Mouse (Mus musculus): ENCODE measurements around the gene Wnt2b.

Gene Wnt2b

DNA sequence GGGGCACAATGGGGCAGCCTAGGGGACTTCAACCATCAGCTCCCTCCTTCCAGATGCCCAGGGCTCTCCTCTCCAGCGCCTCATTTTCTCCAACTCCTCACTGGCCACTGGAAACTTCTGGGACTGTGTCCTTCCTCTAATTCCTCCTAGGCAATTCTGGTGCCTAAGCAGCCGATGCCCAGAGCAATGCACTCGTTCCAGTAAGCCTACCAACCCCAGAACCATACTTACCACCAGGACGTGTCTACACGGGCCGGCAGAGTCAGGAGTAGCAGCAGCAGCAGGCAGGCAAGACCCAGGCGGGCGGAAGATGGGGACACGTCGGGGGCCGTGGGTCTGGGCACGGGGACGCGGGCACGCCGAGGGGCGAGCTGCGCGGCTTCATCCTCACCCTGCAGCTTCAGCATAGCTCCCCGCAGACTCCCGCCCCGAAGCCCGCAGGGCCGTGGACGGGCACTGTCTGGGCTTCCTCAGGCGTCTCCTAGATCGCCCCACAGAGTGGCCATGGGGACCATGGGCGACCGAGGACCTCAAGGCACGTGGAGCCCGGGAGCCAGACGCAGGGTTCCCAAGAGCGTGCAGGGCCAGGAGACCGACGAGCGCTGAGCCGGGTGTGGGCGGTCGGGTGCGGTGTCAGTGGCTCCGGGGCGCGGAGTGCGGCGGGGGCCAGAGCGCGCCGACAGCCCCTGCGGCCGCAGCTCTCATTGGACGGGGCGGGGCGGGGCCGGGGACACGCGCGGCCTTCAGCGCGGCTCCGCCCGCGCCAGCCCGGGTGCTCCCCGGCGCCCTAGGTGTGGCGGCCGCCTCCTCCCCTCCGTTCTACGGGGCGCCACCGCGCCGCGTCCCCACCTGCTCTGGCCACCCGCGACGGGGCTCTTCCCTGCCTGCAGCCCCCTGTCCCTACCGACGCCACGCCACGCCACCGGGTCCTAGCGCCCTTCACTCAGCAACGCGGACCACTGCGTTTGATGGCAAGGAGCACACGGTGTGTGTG lies at the start of gene Wnt2b:
TSS of gene Wnt2b (minus strand) at position 856 of the 994 bp plus-strand sequence.
- DNase-seq = no peak

- no peak for DNase-seq
These were observed 49.1 kb upstream of the Wnt2b start for GRCm38 (mm10) chr3:105010681-105011339.

- no peak for DNase-seq
These were observed 46.3 kb upstream of the Wnt2b start for GRCm38 (mm10) chr3:105008070-105008469.

- no peak for DNase-seq
These were observed 44.4 kb upstream of the Wnt2b start for GRCm38 (mm10) chr3:105006101-105006500.

GRCm38 (mm10) chr3:105005561-105006065 lies 43.9 kb upstream of the Wnt2b start:
- no peak for DNase-seq

DNA sequence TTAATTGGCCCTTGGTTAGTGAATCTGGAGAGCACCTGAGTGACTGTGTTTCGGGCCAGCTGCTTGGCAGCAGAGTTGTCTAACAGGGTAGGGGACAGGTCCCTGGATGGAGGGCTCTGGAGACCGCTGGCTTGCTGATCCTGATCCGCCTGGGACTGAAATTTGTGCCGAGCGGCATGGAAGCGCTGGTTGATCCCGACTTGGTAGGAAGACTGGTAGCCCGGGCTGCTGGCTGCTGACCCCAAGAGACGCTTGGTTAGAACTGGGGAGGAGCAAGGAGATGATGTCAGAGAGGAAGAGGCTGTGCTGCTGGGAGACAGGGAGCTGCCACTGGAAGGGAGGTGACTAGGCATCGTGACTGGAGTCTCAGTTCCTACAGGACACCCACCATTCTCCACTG lies 43.3 kb upstream of the Wnt2b start:
- DNase-seq = no peak

- DNase-seq = no peak
These were observed 42.3 kb upstream of the Wnt2b start for GRCm38 (mm10) chr3:105003960-105004463.

- no peak for DNase-seq
These were observed 39.7 kb upstream of the Wnt2b start for GRCm38 (mm10) chr3:105001374-105001773.

GRCm38 (mm10) chr3:105000561-105000960 lies 38.8 kb upstream of the Wnt2b start:
- DNase-seq = no peak

GRCm38 (mm10) chr3:104997563-104997962 lies 35.8 kb upstream of the Wnt2b start:
- DNase-seq = no peak

DNA sequence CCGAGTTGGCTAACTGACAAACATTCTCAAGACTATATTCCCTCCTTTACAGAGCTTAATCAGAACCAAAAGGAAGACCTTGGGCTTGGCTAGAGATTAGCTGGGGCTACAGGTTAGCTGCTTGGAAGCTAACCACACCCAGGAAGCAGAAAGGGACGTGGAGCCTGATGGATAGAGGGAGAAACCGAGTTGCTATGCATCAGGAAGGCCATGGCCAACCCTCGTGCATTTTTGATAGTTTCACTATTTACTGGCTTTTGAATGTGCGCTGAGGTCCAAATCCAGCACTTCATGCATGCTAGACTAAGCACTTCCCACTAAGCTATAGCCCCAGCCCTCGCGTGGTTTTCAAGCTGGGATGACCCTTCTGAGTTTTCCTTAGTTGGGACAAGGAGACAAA lies 34.0 kb upstream of the Wnt2b start:
- no peak for DNase-seq

DNA sequence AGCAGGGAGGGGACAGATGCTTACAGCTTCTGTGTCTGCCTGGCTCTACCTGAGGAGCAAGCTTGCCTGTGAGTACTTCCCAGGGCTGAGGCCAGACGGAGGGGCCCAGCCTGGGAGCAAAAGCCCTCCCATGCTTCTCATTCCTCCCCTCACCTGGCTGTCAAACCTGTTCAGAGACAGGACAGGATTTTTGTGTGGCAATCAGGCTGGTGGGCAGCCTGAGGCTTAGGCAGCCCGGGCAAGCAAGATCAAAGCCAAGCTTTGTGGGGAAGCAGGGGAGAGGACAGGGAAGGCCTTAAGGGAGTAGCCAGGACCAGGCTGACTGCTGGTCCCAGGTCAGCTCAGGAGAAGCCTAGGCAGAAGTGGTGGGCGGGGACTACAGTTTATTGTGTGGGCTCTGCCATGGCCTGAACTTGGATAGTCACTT lies 32.7 kb upstream of the Wnt2b start:
- DNase-seq = no peak

- DNase-seq = no peak
These were observed 32.1 kb upstream of the Wnt2b start for GRCm38 (mm10) chr3:104993800-104994199.

DNA sequence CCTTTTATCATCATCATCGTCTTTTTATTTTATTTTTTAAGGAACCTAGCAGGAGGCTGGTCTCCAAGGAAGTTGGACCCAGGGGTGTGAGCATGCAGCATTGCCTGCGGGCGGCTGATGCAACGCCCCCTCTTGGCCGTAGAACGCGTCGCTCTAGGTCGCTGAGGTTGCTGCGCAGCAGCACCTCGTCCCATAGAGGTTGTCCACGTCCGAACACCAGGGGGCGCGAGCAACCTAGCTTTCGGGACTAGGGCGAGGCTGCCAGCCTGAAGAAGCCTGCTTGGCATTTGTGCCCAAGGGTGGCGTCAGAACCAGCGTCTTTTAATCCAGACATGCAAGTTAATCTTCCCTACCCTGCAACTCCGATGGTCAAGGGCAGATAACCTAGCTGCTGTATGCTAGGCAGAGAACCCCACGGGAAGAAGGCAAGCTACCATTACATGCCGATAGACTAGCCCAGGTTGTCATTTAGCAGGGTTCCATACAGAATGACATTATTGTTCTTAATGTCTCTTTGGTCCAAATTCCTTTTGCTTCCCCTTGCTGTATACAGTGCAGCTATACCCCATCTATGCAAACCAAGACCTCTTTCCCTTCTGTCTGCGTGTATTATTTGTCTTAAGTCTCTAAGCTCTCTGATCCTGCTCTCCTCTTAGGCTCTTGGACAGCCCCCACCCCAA lies 31.1 kb upstream of the Wnt2b start:
- peak; percentile 90 for DNase-seq

GRCm38 (mm10) chr3:104991703-104992102 lies 30.0 kb upstream of the Wnt2b start:
- no peak for DNase-seq

DNA sequence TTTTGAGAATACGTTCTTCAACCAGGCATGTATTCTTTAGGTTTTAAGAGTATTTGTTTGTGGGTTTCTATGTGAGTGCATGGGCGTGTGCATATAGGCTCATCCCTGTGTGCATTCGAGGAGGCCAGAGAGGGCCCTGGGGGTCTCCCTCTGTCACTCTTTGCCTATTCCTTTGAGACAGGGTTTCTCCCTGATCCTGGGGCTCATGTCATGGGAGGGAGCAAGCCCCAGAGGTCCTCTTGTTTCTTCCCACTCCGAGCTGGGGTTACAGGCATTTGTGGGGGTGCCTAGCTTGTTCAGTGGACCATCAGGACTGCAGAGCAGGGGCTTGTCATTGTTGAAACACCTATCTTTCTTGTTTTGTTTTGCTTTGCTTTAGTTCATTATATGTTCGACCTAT lies 26.2 kb upstream of the Wnt2b start:
- no peak for DNase-seq

GRCm38 (mm10) chr3:104979735-104980134 lies 18.0 kb upstream of the Wnt2b start:
- no peak for DNase-seq

- DNase-seq = peak; percentile 86
These were observed 6.0 kb upstream of the Wnt2b start for GRCm38 (mm10) chr3:104967548-104968300.

GRCm38 (mm10) chr3:104965991-104966554 lies 4.4 kb upstream of the Wnt2b start:
- no peak for DNase-seq

DNA sequence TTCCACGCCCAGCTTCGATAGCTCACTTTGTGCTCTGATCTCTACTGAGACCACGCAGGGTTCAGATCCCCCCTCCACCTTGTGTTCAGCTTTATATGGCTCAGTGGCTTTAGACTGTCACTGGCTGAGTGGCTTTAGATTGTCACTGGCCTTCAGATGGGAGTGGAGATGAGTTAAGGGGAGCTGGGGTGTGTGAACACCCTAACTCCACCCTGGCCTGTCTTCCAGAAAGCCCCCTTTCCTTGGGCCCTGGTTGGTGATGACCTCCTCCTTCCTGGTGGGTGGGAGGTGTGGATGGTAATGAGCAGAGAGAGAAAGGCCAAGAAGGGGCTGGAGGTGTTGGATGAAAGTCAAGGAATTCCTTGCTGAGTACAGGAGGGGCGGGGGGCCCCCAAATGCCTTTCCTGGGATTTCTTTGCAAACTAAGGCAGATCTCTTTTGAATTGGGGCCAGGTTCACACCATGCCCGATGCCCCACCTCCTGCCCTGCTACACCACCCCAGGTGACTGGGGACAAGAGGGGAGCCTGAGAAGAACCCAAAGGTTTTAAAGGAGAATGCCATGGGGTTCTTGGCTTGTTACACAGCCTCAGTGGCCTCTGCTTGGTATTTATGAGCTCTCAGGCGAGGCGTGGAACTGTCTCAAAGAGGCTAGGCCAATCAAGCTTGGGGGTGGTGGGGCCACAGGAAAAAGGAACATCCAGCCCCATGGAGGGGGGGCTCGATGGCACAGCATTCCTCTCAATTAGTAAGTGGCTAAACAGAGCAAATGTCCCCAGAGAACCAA lies 3.5 kb upstream of the Wnt2b start:
- no peak for DNase-seq

Measured in kidney, adult 9 months (tissue).